ENCODE assay signal across 16 mouse cellular contexts in genomic region chr3:145463731-145464130, GRCm38 (mm10).
DNase-seq lines count a peak whose midpoint lies in the region; ATAC-seq lines count a peak whose summit lies in the region.
"Had no signal": no experiment of that assay in that cellular context is flagged by ENCODE, and none has a peak within 500 bp of the region (broad histone marks: within the 10 kb centered on the region; RNA-seq: fewer than 3 reads in every experiment).

No protein-coding gene starts in this region.

- H3K4me2 ChIP-seq in intestine, embryonic 16.5 days (ENCODE audit: low read depth, low read length): no peak overlapping the region
- H3K4me2 ChIP-seq in intestine, embryonic 15.5 days (replicated peaks): no peak overlapping the region
- no peak overlapping the region for H3K4me2 ChIP-seq in neural tube, embryonic 13.5 days
- no peak overlapping the region for H3K4me2 ChIP-seq in neural tube, embryonic 15.5 days
- H3K4me2 ChIP-seq: forebrain, embryonic 13.5 days; heart, embryonic 12.5 days; hindbrain, embryonic 15.5 days had no signal

- peak; percentile 53 for DNase-seq in heart, adult 11 months
- DNase-seq in heart, postnatal 36 days: no peak
- DNase-seq: adrenal gland, adult 2 months; adrenal gland, postnatal 25 days; cerebellum, adult 18-20 months; cerebellum, postnatal 10 days; forebrain, postnatal 0 days; gastrocnemius, postnatal 14 days had no signal

- intact Hi-C loops in heart, postnatal 36 days (cut with DNase I): no loop called here

- no peaks in the 10 kb centered on the region for H3K36me3 ChIP-seq in intestine, embryonic 16.5 days (ENCODE audit: control insufficient read depth, insufficient read depth, low read length)
- H3K36me3 ChIP-seq in intestine, embryonic 15.5 days: no peaks in the 10 kb centered on the region
- H3K36me3 ChIP-seq in neural tube, embryonic 13.5 days: no peaks in the 10 kb centered on the region
- H3K36me3 ChIP-seq in neural tube, embryonic 15.5 days: no peaks in the 10 kb centered on the region
- H3K36me3 ChIP-seq: heart, embryonic 12.5 days; hindbrain, embryonic 15.5 days had no signal

- no peak overlapping the region for H3K4me3 ChIP-seq in intestine, embryonic 16.5 days (ENCODE audit: low read length)
- no peak overlapping the region for H3K4me3 ChIP-seq in intestine, embryonic 15.5 days (replicated peaks)
- no peak overlapping the region for H3K4me3 ChIP-seq in neural tube, embryonic 13.5 days
- H3K4me3 ChIP-seq in neural tube, embryonic 15.5 days (replicated peaks): no peak overlapping the region
- H3K4me3 ChIP-seq: forebrain, embryonic 13.5 days; heart, embryonic 12.5 days; hindbrain, embryonic 15.5 days had no signal

- no peak overlapping the region for H3K9ac ChIP-seq in intestine, embryonic 16.5 days (ENCODE audit: low read depth, low read length)
- H3K9ac ChIP-seq in intestine, embryonic 15.5 days: no peak overlapping the region
- H3K9ac ChIP-seq in neural tube, embryonic 13.5 days: no peak overlapping the region
- no peak overlapping the region for H3K9ac ChIP-seq in neural tube, embryonic 15.5 days (replicated peaks)
- H3K9ac ChIP-seq: forebrain, embryonic 13.5 days; forebrain, postnatal 0 days; heart, embryonic 12.5 days; hindbrain, embryonic 15.5 days had no signal

- no peak overlapping the region for H3K27ac ChIP-seq in intestine, embryonic 16.5 days (ENCODE audit: low read length)
- H3K27ac ChIP-seq in intestine, embryonic 15.5 days: no peak overlapping the region
- no peak overlapping the region for H3K27ac ChIP-seq in neural tube, embryonic 13.5 days (replicated peaks)
- no peak overlapping the region for H3K27ac ChIP-seq in neural tube, embryonic 15.5 days (replicated peaks)
- H3K27ac ChIP-seq: forebrain, embryonic 13.5 days; hindbrain, embryonic 15.5 days had no signal

- H3K27me3 ChIP-seq in intestine, embryonic 16.5 days (replicated peaks; ENCODE audit: control insufficient read depth, insufficient read depth, low read length): no peaks in the 10 kb centered on the region
- H3K27me3 ChIP-seq in intestine, embryonic 15.5 days (replicated peaks): no peaks in the 10 kb centered on the region
- no peaks in the 10 kb centered on the region for H3K27me3 ChIP-seq in neural tube, embryonic 13.5 days
- H3K27me3 ChIP-seq in neural tube, embryonic 15.5 days (replicated peaks): no peaks in the 10 kb centered on the region
- H3K27me3 ChIP-seq: CH12.LX; forebrain, embryonic 13.5 days; hindbrain, embryonic 15.5 days had no signal

- ATAC-seq in intestine, embryonic 16.5 days: 0 out of 2 replicates have a peak, but pooled peaks have one; percentile 28
- no peak for ATAC-seq in intestine, embryonic 15.5 days
- ATAC-seq in neural tube, embryonic 13.5 days (ENCODE audit: low read depth): 0 out of 2 replicates have a peak, but pooled peaks have one; percentile 27
- no peak for ATAC-seq in neural tube, embryonic 15.5 days (ENCODE audit: low FRiP score)
- ATAC-seq: forebrain, embryonic 13.5 days; forebrain, postnatal 0 days had no signal

- no peaks in the 10 kb centered on the region for H3K9me3 ChIP-seq in intestine, embryonic 16.5 days (ENCODE audit: control insufficient read depth, low read length)
- no peaks in the 10 kb centered on the region for H3K9me3 ChIP-seq in intestine, embryonic 15.5 days
- H3K9me3 ChIP-seq in neural tube, embryonic 13.5 days: no peaks in the 10 kb centered on the region
- H3K9me3 ChIP-seq in neural tube, embryonic 15.5 days (replicated peaks): no peaks in the 10 kb centered on the region
- H3K9me3 ChIP-seq: forebrain, embryonic 13.5 days; heart, embryonic 12.5 days; hindbrain, embryonic 15.5 days had no signal

- H3K4me1 ChIP-seq in intestine, embryonic 16.5 days (ENCODE audit: control insufficient read depth, insufficient read depth, low read length): no peaks in the 10 kb centered on the region
- H3K4me1 ChIP-seq in intestine, embryonic 15.5 days (replicated peaks): no peaks in the 10 kb centered on the region
- no peaks in the 10 kb centered on the region for H3K4me1 ChIP-seq in neural tube, embryonic 13.5 days (replicated peaks)
- H3K4me1 ChIP-seq in neural tube, embryonic 15.5 days: no peaks in the 10 kb centered on the region
- H3K4me1 ChIP-seq: forebrain, embryonic 13.5 days; hindbrain, embryonic 15.5 days had no signal

- 58% methylated on average over 2 of the region's 2 CpGs for WGBS in intestine, embryonic 16.5 days
- WGBS in intestine, embryonic 15.5 days: 49% methylated on average over 2 of the region's 2 CpGs
- 28% methylated on average over 2 of the region's 2 CpGs for WGBS in neural tube, embryonic 13.5 days
- 42% methylated on average over 2 of the region's 2 CpGs for WGBS in neural tube, embryonic 15.5 days

Comparison
In these comparisons a context has a peak if more than half of its experiments do, and no peak if none do; other contexts are left out.
1. ATAC-seq: peak in intestine, embryonic 16.5 days (single experiment) and neural tube, embryonic 13.5 days (single experiment); none in intestine, embryonic 15.5 days (single experiment) and neural tube, embryonic 15.5 days (single experiment).